Mouse (Mus musculus) limb, embryonic 11.5 days (tissue): ENCODE results near the gene Pim1. TPM values are rescaled to one million over a fixed set of nuclear protein-coding genes. Genes with fewer than 3 reads are reported as not detected.
"Not testable (repeated sequence)": the region's sequence is repeated elsewhere in the genome, so short reads cannot be mapped to it uniquely, and the experiment has no call there.

Experiments
- ATAC-seq: fragments of 200-750 bp; cut with Nextera tagmentation; 2 replicates; pipeline ENCODE4 v1.8.0; 2017; ENCODE audit warnings: low read depth; ENCODE audit not compliant: insufficient number of reproducible peaks, low FRiP score, low TSS enrichment
- DNase-seq: peaks from one replicate; pipeline ENCODE4 v3.0.0-alpha.2; 2015; ENCODE audit warnings: low spot score
- H3K27ac ChIP-seq: fragments of 300-500 bp; sonication (generic); replicated peaks from 2 replicates; pipeline ENCODE4 v1.5.1; 2014; ENCODE audit warnings: low read depth, mild to moderate bottlenecking, low read length
- H3K27me3 ChIP-seq: fragments of 300-500 bp; sonication (generic); 2 replicates; pipeline ENCODE4 v1.6.1; 2014; ENCODE audit warnings: mild to moderate bottlenecking, low read length, mixed read lengths; ENCODE audit not compliant: control insufficient read depth, insufficient read depth
- H3K36me3 ChIP-seq: fragments of 300-500 bp; sonication (generic); 2 replicates; pipeline ENCODE4 v1.6.1; 2014; ENCODE audit warnings: mild to moderate bottlenecking, low read length, moderate library complexity, mixed read lengths; ENCODE audit not compliant: control insufficient read depth, insufficient read depth
- H3K4me1 ChIP-seq: fragments of 300-500 bp; sonication (generic); 2 replicates; pipeline ENCODE4 v1.6.1; 2014; ENCODE audit warnings: low read length, mixed read lengths; ENCODE audit not compliant: control insufficient read depth, insufficient read depth
- H3K4me2 ChIP-seq: fragments of 300-500 bp; sonication (generic); 2 replicates; pipeline ENCODE4 v1.6.1; 2014; ENCODE audit warnings: low read depth, mild to moderate bottlenecking, moderate library complexity; ENCODE audit not compliant: severe bottlenecking
- H3K4me3 ChIP-seq: fragments of 300-500 bp; sonication (generic); 2 replicates; pipeline ENCODE4 v1.5.1; 2014; ENCODE audit warnings: low read depth, low read length
- H3K9ac ChIP-seq: fragments of 300-500 bp; sonication (generic); 2 replicates; pipeline ENCODE4 v1.6.1; 2014; ENCODE audit warnings: mild to moderate bottlenecking, low read length
- H3K9me3 ChIP-seq: fragments of 300-500 bp; sonication (generic); 2 replicates; pipeline ENCODE4 v1.6.1; 2016; ENCODE audit warnings: low read length; ENCODE audit not compliant: control insufficient read depth
- WGBS: fragments of 180-500 bp; shearing (Covaris S2); extraction: QIAGEN DNeasy Blood & Tissue Kit; methylation state at CpG from one replicate; pipeline ENCODE4 v1.1.7; 2014; 5-methylcytosine and 5-hydroxymethylcytosine counted together
- polyA plus RNA-seq: library from polyadenylated mRNA; unstranded; fragments of >200 nt; fragmentation: Nextera tagmentation; extraction: Ambion mirVana; gene quantifications from 2 replicates; pipeline ENCODE4 v1.2.1, GENCODE M21; 2014

Gene Pim1
- polyA plus RNA-seq, 1 experiment from 2014 or later = 19.1 TPM

DNA sequence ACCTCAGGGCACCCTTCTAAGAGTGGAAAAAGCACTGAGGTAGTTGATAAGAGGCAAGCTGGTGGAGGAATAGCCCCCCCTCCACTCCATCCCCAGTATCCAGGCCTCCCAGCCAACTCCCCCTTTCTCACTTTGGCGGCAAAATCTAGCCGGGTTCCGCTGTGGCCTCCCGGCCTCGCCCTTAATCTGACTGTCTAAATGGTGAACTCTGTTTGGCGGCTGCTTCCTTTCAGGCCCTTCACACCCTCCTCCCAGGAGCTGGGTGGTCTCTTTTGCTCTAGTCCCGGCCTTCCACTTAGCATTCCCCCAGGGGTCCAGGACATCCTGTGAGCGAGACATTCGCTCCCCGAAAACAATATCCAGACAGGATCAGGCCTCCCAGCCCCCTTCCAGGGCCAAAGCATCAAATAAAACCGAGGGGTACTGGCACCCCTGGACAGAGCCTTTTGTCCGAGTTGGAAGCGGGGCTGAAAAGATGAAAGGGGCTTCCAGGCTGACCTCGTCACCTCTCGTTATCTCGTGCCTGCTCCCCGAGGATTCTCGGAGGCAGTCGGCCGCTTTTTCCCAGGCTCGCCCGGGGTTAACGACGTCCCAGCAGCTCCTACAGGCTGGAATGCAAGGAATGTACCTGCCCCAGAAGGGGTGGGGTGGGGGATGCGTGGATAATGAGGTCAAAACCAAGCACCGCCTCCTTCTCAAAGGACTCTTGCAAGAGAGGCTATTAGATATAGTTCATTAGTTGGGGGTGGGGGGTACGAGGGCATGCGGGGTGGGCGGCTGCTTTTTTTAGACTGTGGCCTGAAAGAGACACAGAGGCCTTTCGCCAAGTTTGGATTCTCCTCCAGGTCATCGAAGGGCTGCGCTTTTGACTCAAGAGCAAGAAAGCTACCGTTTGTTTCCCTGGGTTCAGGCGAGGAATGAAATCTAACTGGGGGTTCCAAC lies 39.4 kb upstream of the Pim1 start:
- no peaks in the 10 kb centered on the region for H3K27me3 ChIP-seq
- peak overlapping the region; percentile 40 for H3K4me2 ChIP-seq
- peak overlapping the region; percentile 74 for H3K27ac ChIP-seq
- no peak overlapping the region for H3K4me3 ChIP-seq
- peak; percentile 70; the same call in 1 of the 2 replicates for ATAC-seq
- no peaks in the 10 kb centered on the region for H3K9me3 ChIP-seq
- peaks cover 13% of the 10 kb centered on the region for H3K4me1 ChIP-seq
- H3K9ac ChIP-seq = peak overlapping the region; percentile 45
- WGBS = 3% methylated on average over 34 of the region's 34 CpGs
- peak; percentile 85 for DNase-seq
- H3K36me3 ChIP-seq = no peaks in the 10 kb centered on the region

DNA sequence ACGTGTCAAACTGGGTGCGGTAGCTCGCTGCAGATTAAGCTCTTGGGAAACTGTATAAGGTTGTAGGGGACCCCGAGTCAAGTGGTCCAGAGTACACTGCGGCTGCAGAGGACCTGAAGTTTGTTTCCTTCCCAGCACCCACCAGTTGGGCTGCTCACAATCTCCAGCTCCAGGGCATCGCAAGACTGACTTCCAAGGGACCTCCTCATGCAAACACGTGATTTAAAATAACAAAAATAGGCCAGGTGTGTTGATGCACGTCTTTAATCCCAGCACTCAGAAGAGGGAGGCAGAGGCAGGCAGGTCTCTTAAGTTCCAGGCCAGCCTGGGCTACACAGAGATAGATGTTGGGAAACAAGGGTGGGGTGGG lies 38.7 kb upstream of the Pim1 start:
- Histone ChIP-seq H3K9me3 (no peaks in the 10 kb centered on the region), H3K4me3 (no peak overlapping the region), H3K4me2 (no peak overlapping the region), H3K27ac (peak overlapping the region; percentile 74; the same call in 1 of the 2 replicates), H3K27me3 (no peaks in the 10 kb centered on the region), H3K36me3 (no peaks in the 10 kb centered on the region), H3K9ac (no peak overlapping the region), H3K4me1 (peaks cover 13% of the 10 kb centered on the region)
- DNase-seq (no peak), ATAC-seq (no peak)
- WGBS = 31% methylated on average over 8 of the region's 8 CpGs

DNA sequence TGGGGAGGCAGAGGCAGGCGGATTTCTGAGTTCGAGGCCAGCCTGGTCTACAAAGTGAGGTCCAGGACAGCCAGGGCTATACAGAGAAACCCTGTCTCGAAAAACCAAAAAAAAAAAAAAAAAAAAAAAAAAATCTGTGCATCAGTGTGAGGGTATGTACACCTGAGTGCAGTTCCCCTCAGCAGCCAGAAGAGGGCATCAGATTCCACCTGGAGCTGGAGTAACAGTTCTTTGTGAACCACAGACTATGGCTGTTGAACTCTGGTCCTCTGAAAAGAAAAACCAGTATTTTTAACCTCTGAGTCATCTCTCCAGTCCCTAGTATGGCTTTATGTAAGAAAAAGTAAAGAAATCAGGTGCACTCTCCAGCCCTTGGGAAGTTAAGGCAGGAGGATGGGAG lies 36.4 kb upstream of the Pim1 start:
- ATAC-seq, H3K4me3 ChIP-seq: not testable (repeated sequence)
- WGBS = 100% methylated on average over 2 of the region's 3 CpGs

DNA sequence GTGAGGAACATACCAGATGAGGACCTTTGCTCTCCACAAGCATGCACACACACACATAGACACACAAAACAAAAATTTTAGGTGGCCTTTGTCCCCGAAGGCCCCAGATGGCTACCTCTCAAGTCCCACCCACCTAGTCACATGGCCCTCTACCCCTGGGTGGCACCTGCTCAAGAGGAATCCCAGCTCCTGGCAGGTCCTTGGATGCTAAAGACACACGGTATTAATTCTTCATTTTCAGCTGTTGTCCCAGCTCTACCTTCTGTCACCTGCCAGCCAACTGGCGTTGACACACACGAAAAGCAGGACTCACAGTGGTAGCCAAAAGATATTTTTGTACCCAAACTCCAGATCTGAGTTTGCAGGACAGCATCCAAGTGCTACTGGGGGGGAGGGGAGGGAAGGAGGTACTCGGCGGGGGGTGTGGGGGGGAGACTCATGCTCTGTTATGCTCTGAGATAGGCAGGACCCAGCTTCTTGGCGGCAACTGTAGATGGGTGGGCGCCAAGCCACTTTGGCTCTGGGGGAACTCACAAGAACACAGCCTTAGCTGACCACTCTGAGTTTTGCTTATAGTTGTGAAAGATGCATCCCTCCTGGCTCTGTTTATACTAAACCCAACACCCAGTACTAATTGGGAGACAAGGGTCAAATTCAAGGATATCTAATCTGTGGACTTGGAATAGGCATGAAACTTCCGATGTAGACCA lies 35.0 kb upstream of the Pim1 start:
- H3K36me3 ChIP-seq = no peaks in the 10 kb centered on the region
- H3K4me3 ChIP-seq = no peak overlapping the region
- H3K9me3 ChIP-seq = no peaks in the 10 kb centered on the region
- H3K27me3 ChIP-seq = no peaks in the 10 kb centered on the region
- H3K4me2 ChIP-seq = no peak overlapping the region
- ATAC-seq (no peak), DNase-seq (no peak)
- H3K9ac ChIP-seq = no peak overlapping the region
- no peak overlapping the region for H3K27ac ChIP-seq
- 86% methylated on average over 9 of the region's 9 CpGs for WGBS
- H3K4me1 ChIP-seq = peaks cover 46% of the 10 kb centered on the region

More for the DNA sequence above, 36.4 kb upstream of the Pim1 start:
- not testable (repeated sequence) for DNase-seq, H3K27ac ChIP-seq, H3K9ac ChIP-seq, H3K4me2 ChIP-seq, H3K36me3 ChIP-seq, H3K27me3 ChIP-seq, H3K9me3 ChIP-seq
- peaks cover 32% of the 10 kb centered on the region for H3K4me1 ChIP-seq

DNA sequence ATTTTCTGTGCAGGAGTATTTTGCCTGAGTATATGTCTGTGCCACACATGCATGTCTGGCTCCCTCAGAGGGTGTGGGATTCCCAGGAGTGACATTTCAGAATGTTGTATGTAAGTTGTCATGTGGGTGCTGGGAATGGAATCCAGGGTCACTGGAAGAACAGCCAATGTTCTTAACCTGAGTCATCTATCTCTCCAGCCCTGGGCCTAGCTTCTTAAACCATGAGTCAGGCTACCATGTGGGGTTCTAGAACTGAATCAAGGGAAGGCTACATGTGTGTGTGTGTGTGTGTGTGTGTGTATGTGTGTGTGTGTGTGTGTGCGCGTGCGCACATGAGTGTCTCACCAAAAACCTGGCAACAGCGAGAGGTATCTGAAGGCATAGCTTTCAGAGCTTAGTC lies 34.1 kb upstream of the Pim1 start:
- Histone ChIP-seq H3K9ac (no peak overlapping the region), H3K27ac (0 out of 2 replicates have a peak overlapping the region, but pooled peaks have one; percentile 8), H3K4me2 (no peak overlapping the region), H3K27me3 (no peaks in the 10 kb centered on the region), H3K9me3 (no peaks in the 10 kb centered on the region), H3K4me1 (peaks cover 37% of the 10 kb centered on the region), H3K36me3 (no peaks in the 10 kb centered on the region), H3K4me3 (no peak overlapping the region)
- no peak for DNase-seq
- no peak for ATAC-seq
- WGBS = 98% methylated on average over 4 of the region's 4 CpGs

DNA sequence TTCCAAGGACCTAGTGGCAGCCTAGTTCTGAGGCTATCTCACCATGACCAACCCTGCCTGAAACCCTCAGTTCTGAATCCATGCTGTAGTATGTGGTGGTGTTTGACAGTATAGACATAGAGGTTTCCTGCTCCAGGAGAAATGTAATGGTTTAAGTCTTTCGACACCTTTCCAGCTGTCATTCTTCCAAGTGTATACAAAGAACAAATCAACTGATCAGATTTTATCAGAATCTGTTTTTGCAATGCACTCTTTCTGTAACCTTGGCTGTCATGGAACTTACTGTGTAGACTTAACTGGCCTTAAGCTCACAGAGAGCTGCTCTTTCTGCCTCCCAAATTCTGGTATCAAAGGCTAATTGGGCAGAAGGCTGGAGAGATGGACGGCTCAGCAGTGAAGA lies 33.6 kb upstream of the Pim1 start:
- WGBS = 63% methylated on average over 2 of the region's 2 CpGs
- Histone ChIP-seq H3K9ac (no peak overlapping the region; the same call in 1 of the 2 replicates), H3K4me3 (no peak overlapping the region), H3K4me2 (no peak overlapping the region), H3K36me3 (no peaks in the 10 kb centered on the region), H3K27me3 (no peaks in the 10 kb centered on the region), H3K9me3 (no peaks in the 10 kb centered on the region), H3K4me1 (peaks cover 34% of the 10 kb centered on the region), H3K27ac (0 out of 2 replicates have a peak overlapping the region, but pooled peaks have one; percentile 8)
- DNase-seq (no peak), ATAC-seq (no peak)

DNA sequence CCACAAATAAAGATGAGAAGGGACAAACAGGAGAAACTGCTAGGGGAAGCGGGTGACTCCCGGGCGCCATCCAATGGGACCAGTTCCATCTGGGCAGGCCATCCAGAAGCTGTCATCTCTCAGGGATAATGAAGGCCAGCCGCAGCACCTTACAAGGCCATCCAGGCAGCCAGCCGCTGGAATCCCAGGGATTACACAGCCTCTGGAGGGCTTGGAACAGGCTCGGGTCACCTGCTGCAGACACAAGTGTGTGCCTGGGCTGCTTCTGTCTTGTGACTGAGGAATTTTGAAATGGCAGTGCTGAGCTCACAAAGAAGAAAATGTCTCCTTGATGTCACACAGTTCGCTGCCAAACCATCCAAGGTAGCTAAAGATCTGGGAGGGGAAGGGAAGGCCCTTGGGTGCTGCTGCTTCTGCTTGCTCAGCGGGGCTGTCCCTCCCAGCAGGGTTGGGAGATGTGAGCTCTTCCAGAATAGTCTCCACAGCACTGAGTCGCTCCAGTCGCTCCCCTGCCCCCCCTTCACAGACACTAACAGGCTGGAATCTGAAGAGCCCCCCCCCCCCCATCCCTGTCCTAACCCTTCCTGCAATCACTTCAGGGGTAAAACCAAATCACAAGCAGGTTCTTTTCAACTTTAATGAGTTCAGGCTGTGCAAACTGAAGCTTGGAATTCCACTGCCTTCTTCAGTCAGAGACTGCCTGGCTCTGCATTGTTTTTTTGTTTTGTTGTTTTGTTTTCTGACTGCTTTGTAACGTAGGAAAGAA lies 32.6 kb upstream of the Pim1 start:
- Histone ChIP-seq H3K9ac (peak overlapping the region; percentile 43), H3K9me3 (no peaks in the 10 kb centered on the region), H3K4me1 (peaks cover 34% of the 10 kb centered on the region), H3K4me2 (no peak overlapping the region), H3K27ac (peak overlapping the region; percentile 79), H3K4me3 (no peak overlapping the region), H3K36me3 (no peaks in the 10 kb centered on the region), H3K27me3 (no peaks in the 10 kb centered on the region)
- 12% methylated on average over 11 of the region's 11 CpGs for WGBS
- DNase-seq = peak; percentile 57
- no peak; the same call in 1 of the 2 replicates for ATAC-seq
